Mouse (Mus musculus): ENCODE data around the gene Slu7. TPM values are rescaled to one million over a fixed set of nuclear protein-coding genes. Genes with fewer than 3 reads are reported as not detected.

Gene Slu7
- 51.0 and 51.8 TPM in 2 replicates for polyA plus RNA-seq (2015; fragmentation: Nextera tagmentation; extraction: Ambion mirVana)

DNA sequence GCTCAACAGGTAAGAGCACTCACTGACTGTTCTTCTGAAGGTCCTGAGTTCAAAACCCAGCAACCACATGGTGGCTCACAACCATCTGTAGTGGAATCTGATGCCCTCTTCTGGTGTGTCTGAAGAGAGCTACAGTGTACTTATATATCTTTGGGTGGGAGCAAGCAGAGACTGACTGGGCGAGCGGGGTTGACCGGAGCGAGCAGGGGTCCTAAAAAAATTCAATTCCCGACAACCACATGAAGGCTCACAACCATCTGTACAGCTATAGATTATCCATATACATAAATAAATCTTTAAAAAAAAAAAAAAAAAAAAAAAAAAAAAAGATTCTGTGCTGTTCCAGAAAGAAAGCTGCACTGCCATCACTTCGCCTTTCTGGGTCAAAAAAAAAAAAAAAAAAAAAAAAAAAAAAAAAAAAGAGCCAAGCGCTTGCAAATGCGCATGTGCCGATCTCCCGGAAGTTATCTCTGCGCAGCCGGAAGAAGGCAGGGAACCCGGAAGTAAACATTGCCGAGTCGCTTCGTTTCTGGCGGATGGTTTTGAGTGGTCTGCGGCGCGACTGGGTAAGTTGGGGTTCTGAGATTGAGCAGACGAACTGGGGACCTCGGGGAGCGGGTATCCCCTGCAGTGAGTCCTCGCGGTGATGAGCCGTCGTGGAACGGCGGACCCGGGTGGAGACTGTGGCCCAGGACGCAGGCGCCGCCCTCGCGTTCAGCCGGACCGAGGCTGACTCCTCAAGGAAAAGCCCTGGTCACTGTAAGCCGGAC, at the start of gene Slu7:
Slu7 (plus strand) TSS at position 491 of the 770 bp plus-strand sequence.
- Histone ChIP-seq H3K27me3 (replicated peaks) (no peaks in the 10 kb centered on the region), H3K4me3 (replicated peaks) (peak within 1 kb of the TSS; percentile 90), H3K4me1 (peaks cover 6% of the 10 kb centered on the region; the same call in 1 of the 2 replicates), H3K36me3 (peaks cover 11% of the 10 kb centered on the region; the same call in 1 of the 2 replicates), H3K9ac (peak within 1 kb of the TSS; percentile 71), H3K4me2 (peak within 1 kb of the TSS; percentile 54), H3K27ac (no peak within 1 kb of the TSS), H3K9me3 (no peaks in the 10 kb centered on the region)
- peak; percentile 79; the same call in 1 of the 2 replicates for ATAC-seq (ENCODE audit: insufficient read depth, low FRiP score, low read depth)
- 7% methylated on average over 38 of the region's 38 CpGs for WGBS

- peak; percentile 86 for ATAC-seq (ENCODE audit: insufficient read depth, low FRiP score, low read depth)
- H3K36me3 ChIP-seq: no peaks in the 10 kb centered on the region
These were observed 48.4 kb upstream of the Slu7 start for GRCm38 (mm10) chr11:43385055-43385649.

GRCm38 (mm10) chr11:43385716-43386115, 47.8 kb upstream of the Slu7 start:
- ATAC-seq (ENCODE audit: insufficient read depth, low FRiP score, low read depth): peak; percentile 56
- Histone ChIP-seq H3K4me3 (replicated peaks) (peak overlapping the region; percentile 35), H3K36me3 (no peaks in the 10 kb centered on the region), H3K27me3 (replicated peaks) (0 out of 2 replicates have a peak, but pooled peaks cover 3% of the 10 kb centered on the region), H3K27ac (no peak overlapping the region), H3K4me2 (peak overlapping the region; percentile 61), H3K4me1 (peaks cover 2% of the 10 kb centered on the region; the same call in 1 of the 2 replicates), H3K9me3 (no peaks in the 10 kb centered on the region), H3K9ac (no peak overlapping the region)
- 7% methylated on average over 8 of the region's 8 CpGs for WGBS

More at GRCm38 (mm10) chr11:43385055-43385649, 48.4 kb upstream of the Slu7 start:
- Histone ChIP-seq H3K4me3 (replicated peaks) (peak overlapping the region; percentile 35), H3K27me3 (replicated peaks) (0 out of 2 replicates have a peak, but pooled peaks cover 3% of the 10 kb centered on the region), H3K4me1 (peaks cover 2% of the 10 kb centered on the region; the same call in 1 of the 2 replicates), H3K9me3 (no peaks in the 10 kb centered on the region), H3K4me2 (peak overlapping the region; percentile 61), H3K9ac (no peak overlapping the region; the same call in 1 of the 2 replicates), H3K27ac (peak overlapping the region; percentile 21; the same call in 1 of the 2 replicates)
- WGBS: 3% methylated on average over 18 of the region's 18 CpGs

GRCm38 (mm10) chr11:43387004-43387880, 46.3 kb upstream of the Slu7 start:
- Histone ChIP-seq H3K4me1 (peaks cover 2% of the 10 kb centered on the region; the same call in 1 of the 2 replicates), H3K4me2 (no peak overlapping the region), H3K27ac (no peak overlapping the region), H3K36me3 (no peaks in the 10 kb centered on the region), H3K27me3 (replicated peaks) (0 out of 2 replicates have a peak, but pooled peaks cover 3% of the 10 kb centered on the region), H3K9me3 (no peaks in the 10 kb centered on the region), H3K9ac (no peak overlapping the region), H3K4me3 (replicated peaks) (no peak overlapping the region)
- ATAC-seq (ENCODE audit: insufficient read depth, low FRiP score, low read depth): no peak
- WGBS: 86% methylated on average over 14 of the region's 14 CpGs

DNA sequence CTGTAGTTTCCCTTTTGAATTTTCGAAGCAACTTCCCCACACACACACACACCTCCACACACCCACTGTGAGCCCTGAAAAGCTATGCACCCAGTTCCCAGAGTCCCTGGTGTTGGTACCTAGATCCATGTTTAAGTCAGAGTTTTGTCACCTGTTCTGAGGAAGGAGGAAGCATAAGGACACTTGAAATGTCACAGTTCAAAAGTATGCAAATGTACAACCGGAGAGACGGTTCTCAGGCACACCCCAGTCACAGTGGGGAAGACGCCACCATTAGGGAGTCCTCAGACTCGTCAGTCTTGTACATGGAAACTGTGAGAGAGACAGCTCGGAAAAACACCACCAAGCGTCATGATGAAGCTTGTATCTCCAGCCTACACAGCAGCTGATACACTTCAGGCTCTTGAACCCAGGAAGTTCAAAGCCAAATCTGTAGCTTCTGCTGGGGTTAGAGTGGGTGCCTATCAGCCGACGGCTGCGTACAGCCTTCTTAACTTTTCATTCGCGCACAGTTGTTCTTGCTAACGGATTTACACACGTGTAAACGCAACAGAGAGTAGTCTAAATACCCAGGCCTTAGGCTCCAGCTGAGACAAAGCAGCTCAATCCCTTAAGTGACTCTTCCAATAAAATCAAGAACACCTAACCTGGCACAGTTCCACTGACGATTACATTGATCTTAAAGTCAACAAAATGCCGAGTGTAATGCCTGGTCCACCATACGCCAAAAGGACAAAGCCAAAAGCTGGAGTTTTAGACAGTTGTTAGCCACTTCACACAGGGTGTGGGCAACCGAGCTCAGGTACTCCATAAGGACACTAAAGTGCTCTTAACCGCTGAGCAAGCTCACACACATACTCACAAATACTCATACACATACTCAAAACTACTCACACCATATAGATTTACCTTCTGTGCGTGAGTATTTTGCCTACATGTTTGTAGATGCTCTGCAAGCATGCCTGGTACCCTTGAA, 45.1 kb upstream of the Slu7 start:
- 69% methylated on average over 21 of the region's 21 CpGs for WGBS
- ATAC-seq (ENCODE audit: insufficient read depth, low FRiP score, low read depth): no peak
- Histone ChIP-seq H3K4me1 (peaks cover 2% of the 10 kb centered on the region; the same call in 1 of the 2 replicates), H3K9ac (no peak overlapping the region), H3K4me3 (replicated peaks) (no peak overlapping the region), H3K4me2 (no peak overlapping the region), H3K9me3 (no peaks in the 10 kb centered on the region), H3K36me3 (no peaks in the 10 kb centered on the region), H3K27ac (no peak overlapping the region), H3K27me3 (replicated peaks) (0 out of 2 replicates have a peak, but pooled peaks cover 3% of the 10 kb centered on the region)

DNA sequence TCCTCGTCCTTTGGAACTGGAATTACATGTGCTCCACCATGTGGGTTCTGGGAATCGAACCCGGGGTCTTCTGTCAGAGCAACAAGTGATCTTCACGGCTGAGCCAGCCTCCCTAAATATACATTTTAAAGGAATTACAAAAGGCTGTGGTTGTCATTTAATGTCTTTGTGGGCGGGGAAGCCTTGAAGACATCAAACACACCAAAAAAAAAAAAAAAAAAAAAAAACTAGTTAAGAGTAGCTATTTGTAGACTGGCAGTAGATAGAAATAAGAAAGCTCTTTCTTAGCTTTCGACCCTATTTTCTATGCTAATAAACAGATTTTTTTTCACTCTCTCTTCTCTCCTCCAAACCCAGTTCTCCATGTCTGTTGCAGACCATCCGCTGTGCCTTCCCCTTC, 44.4 kb upstream of the Slu7 start:
- Histone ChIP-seq H3K36me3 (no peaks in the 10 kb centered on the region), H3K4me2 (no peak overlapping the region), H3K4me3 (replicated peaks) (no peak overlapping the region), H3K27ac (no peak overlapping the region), H3K9ac (no peak overlapping the region), H3K9me3 (no peaks in the 10 kb centered on the region), H3K27me3 (replicated peaks) (0 out of 2 replicates have a peak, but pooled peaks cover 3% of the 10 kb centered on the region), H3K4me1 (peaks cover 2% of the 10 kb centered on the region; the same call in 1 of the 2 replicates)
- ATAC-seq (ENCODE audit: insufficient read depth, low FRiP score, low read depth): no peak
- 90% methylated on average over 7 of the region's 7 CpGs for WGBS

DNA sequence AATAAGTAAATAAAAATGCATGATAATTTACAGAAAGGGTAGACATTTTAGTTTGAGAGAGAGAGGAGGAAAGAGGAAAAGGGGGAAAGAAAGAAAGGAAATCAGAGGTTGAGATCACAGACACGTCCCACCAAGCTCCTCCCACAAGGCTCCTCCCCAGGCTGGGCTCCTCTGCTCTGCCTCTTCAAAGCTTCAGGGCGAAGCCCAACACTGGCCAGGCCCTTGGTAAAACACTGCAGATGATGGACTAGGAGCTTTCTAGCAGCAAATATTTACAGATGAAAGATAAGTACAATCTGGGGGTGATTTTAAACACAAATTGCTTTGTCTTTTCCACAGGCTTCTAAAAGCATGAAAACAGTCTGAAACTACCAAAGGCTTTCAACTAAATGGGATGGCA, 40.8 kb upstream of the Slu7 start:
- Histone ChIP-seq H3K9ac (no peak overlapping the region), H3K4me1 (no peaks in the 10 kb centered on the region), H3K27me3 (replicated peaks) (no peaks in the 10 kb centered on the region), H3K36me3 (no peaks in the 10 kb centered on the region), H3K27ac (no peak overlapping the region), H3K9me3 (no peaks in the 10 kb centered on the region), H3K4me3 (replicated peaks) (no peak overlapping the region), H3K4me2 (no peak overlapping the region)
- WGBS: 17% methylated on average over 2 of the region's 2 CpGs
- no peak for ATAC-seq (ENCODE audit: insufficient read depth, low FRiP score, low read depth)

DNA sequence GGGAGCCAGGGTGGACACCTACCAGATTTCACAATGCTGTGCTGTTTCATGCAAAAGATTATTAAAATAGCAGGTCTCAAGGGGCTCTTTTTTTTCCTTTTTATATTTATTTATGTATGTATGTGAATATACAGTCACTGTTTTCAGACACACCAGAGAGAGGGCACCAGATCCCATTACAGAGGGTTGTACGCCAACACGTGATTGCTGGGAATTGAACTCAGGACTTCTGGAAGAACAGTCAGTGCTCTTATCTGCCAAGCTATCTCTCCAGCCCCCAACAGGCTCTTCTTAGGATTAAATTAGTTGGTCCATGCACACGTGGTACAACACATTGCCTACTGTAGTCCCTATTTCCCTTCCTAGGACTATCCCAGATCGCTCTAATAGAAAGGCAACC, 40.2 kb upstream of the Slu7 start:
- Histone ChIP-seq H3K4me2 (no peak overlapping the region), H3K4me1 (no peaks in the 10 kb centered on the region), H3K36me3 (no peaks in the 10 kb centered on the region), H3K9me3 (no peaks in the 10 kb centered on the region), H3K27ac (no peak overlapping the region), H3K27me3 (replicated peaks) (no peaks in the 10 kb centered on the region), H3K4me3 (replicated peaks) (no peak overlapping the region), H3K9ac (no peak overlapping the region)
- WGBS: 84% methylated on average over 4 of the region's 4 CpGs
- no peak for ATAC-seq (ENCODE audit: insufficient read depth, low FRiP score, low read depth)

DNA sequence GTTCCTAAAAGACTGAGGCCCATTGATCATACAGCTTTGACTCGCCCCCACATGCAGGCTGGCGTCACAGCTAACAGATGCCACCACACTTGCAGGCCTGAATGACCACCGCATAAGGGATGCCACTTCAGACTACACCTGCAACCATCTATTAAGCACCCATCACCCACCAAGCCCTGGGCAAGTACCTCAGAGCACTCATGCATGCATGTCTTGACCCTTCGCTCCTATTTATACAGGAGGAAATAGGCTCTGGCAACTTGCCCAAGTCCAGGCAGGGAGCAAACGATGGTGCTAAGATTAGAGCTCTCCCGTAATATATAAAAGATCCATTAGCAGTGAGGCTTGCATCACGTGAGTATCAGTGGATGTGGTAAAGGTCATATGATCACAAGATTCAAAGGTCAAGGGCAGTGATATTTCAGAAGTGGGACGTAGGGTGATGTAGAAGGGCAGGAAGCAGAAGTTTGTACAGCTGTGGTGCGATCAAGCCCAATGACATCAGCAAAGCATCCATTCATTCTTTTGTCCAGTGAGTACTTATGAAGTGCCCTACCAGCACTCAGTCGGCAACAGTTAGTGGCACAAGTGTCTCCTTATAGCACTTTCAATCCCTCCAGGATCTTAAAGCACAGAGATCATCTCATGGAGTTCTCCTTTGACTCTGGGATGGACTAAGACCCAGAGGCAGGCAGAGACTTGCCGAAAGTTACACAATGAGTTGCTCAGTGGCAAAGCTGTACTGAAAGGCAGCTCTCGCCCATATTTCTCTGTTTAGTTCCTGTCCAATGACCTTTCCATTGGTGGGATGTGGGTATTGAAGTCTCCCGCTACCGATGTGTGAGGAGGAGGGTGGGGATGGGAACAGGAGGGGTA, 38.2 kb upstream of the Slu7 start:
- 65% methylated on average over 14 of the region's 14 CpGs for WGBS
- Histone ChIP-seq H3K27me3 (replicated peaks) (no peaks in the 10 kb centered on the region), H3K9me3 (no peaks in the 10 kb centered on the region), H3K27ac (no peak overlapping the region), H3K9ac (no peak overlapping the region), H3K36me3 (no peaks in the 10 kb centered on the region), H3K4me1 (no peaks in the 10 kb centered on the region), H3K4me3 (replicated peaks) (no peak overlapping the region), H3K4me2 (no peak overlapping the region)
- ATAC-seq (ENCODE audit: insufficient read depth, low FRiP score, low read depth): no peak; the same call in 1 of the 2 replicates

DNA sequence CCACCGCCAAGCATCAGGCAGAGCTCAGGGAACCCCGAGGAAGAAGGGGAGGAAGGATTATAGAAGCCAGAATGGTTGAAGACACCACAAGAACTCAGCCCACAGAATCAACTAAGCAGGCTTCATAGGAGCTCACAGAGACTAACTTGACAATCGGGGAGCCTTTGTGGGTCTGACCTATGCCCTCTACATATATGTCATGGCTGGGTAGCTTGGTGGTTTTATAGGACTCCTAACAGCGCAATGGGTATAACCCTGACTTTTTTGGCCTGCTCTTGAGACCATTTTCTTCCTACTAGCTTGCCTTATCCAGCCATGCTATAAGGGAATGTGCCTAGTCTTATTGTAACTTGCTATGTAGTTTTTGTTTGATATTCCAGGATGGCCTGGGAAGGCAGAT, 37.3 kb upstream of the Slu7 start:
- no peak for ATAC-seq (ENCODE audit: insufficient read depth, low FRiP score, low read depth)

More for the DNA sequence above, 37.3 kb upstream of the Slu7 start:
- no peak overlapping the region for H3K27ac ChIP-seq
- WGBS: 87% methylated on average over 4 of the region's 4 CpGs
- no peak overlapping the region for H3K9ac ChIP-seq
- no peaks in the 10 kb centered on the region for H3K4me1 ChIP-seq
- H3K27me3 ChIP-seq (replicated peaks): no peaks in the 10 kb centered on the region
- H3K4me2 ChIP-seq: no peak overlapping the region
- no peak overlapping the region for H3K4me3 ChIP-seq (replicated peaks)
- H3K36me3 ChIP-seq: no peaks in the 10 kb centered on the region
- no peaks in the 10 kb centered on the region for H3K9me3 ChIP-seq
